Mouse (Mus musculus) liver, adult (tissue): ENCODE data around the gene Eps8.
A peak's percentile ranks its signal among the peaks of the same experiment; 100 is the strongest.

ENCODE experiments used
- GATA4 ChIP-seq: IDR thresholded peaks from 2 replicates; pipeline ENCODE4 v1.6.1; 2014; ENCODE audit warnings: mild to moderate bottlenecking, low read length; ENCODE audit not compliant: insufficient replicate concordance

Gene Eps8

DNA sequence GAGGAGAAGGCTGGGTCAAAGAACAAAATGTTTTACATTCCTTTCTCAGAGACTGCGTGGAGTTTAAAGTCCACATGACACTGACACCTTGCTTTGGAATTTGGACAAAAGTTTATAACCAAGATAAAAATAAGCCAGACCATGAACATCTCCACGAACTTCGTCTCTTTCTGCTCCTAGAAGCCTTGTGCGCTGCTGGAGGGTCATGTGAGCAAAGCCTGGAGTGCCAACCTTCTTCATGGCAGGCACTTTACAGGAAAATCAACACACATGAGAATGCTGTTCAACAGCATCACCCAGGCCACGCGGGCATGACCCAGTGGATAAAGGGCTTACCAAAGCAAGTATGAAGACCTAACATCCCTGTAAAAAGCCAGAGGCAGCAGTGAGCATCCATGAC is 85.6 kb downstream of the Eps8 start:
- TF ChIP-seq GATA4 = no peak

GRCm38 (mm10) chr6:137565890-137566289 is 88.8 kb downstream of the Eps8 start:
- TF ChIP-seq GATA4 = no peak

- TF ChIP-seq GATA4 = no peak
Measured at GRCm38 (mm10) chr6:137565454-137565853, 89.2 kb downstream of the Eps8 start.

DNA sequence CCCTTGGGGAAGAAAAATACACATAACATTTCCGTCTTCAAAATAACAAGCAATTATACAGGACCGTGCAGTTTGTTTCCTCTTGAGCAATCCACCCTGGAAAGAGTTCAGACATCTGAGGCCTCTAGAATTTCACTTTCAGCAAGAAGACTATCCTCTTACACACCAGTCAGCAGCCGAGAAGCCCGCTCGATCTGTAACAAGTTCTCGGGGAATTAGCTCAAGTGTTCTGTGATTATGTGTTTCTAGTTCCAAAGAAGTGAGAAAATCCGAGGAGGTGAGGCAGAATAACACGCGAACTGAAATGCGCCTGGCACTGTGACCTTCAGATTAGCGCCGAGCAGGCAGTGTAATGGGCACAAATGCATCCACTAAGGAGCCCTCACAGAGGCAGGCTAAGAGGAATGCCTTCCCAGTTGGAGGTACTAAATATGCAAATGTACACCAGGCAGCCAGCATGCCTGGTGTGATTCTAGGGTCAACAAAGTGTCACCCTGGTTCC is 94.3 kb downstream of the Eps8 start:
- no peak for TF ChIP-seq GATA4

GRCm38 (mm10) chr6:137558840-137559239 is 95.8 kb downstream of the Eps8 start:
- TF ChIP-seq GATA4 = peak; percentile 34; the same call in 1 of the 2 replicates

DNA sequence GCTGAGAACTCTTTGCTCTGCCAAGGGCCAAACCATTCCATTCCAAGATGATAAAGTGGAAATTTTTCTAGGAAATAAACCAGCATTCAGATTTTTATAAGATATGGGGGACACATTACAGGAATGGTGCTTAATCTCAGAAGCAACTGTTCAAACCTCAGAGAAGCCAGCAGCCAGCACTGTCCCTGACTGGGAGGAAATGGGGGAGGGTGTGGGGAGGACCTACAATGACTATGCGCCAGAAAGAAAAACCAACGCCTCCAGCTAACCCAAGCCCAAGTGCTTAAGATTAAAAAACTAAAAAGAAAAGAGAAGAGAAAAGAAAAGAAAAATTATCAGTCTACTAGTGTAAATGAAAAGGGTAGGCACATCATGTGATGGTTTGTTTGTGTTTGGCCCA is 97.0 kb downstream of the Eps8 start:
- no peak for TF ChIP-seq GATA4

GRCm38 (mm10) chr6:137557159-137557558 is 97.5 kb downstream of the Eps8 start:
- no peak for TF ChIP-seq GATA4

DNA sequence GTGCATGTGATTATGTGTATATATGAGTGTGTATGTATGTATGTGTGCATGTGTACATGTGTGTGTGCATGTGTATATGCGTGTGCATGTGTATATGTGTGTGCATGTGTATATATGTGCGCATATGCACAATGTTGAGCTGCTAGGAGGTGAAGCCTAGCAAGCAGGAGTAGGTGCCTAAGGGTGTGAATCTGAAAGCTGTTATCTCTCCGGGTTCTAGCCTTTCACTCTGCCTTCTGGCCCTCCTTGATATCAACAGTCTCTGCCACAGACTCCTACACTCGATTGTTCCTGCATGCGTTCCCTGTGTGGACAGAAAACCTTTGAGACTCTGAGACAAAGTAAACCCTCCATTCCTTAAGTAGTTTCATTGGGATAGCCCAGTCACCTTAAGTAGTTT is 98.0 kb downstream of the Eps8 start:
- TF ChIP-seq GATA4 = no peak

DNA sequence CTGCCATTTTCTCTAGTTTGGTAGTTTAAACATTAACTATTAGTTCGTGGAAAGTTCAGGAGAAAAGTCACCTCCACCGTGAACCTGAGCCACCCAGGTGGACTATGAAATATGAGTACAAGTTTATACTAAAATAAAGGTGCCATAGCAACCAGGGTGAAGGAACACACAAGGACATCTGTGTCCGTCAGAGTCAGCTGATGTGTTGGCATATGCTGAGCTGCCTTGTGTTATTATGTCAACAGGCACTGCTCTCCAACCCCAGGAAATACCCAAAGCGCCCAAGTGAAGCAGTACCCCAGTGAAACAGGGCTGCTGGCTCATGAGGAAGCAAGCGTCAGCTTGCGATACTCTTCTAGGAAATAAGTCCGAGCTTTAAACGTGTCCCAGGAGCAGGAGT is 104.5 kb downstream of the Eps8 start:
- no peak for TF ChIP-seq GATA4

DNA sequence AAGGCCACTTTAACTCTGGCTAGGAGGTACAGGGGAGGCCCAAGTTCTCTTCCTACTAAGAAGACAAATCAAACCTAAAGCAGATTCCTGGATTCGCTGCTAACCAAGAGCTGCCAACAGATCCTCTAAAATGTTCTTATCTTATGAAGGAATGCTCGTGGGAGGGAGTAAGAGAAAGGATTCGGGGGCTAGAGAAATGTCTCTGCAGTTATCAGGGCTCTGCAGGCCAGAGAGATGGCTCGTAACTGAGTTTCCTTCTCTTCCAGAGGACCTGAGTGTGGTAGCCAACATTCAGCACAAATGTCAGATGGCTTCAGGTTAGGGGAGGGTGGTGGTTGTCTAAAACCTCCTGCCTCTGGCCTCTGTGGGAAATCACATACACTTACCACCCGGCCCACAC is 106.1 kb downstream of the Eps8 start:
- no peak for TF ChIP-seq GATA4

DNA sequence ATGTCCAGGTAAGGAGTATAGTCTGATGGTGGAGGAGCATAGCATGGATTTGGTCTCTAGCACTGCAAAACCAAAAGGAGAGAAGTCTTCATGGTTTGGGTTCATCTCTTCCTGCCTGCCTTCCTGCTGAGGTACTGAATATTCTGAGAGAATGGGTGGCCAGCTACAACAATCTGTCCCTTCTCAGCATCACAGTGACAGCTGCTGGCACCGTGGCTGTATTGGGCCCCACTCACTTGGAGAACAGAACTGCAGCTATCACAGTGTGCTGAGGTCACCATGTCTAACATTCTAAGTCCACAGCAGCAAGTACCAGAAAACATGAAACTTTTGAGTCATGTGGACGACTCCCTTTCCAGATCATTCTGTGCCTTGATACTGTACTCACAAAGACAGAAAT is 107.1 kb downstream of the Eps8 start:
- no peak for TF ChIP-seq GATA4

- no peak for TF ChIP-seq GATA4
Measured at GRCm38 (mm10) chr6:137546101-137546500, 108.6 kb downstream of the Eps8 start.

GRCm38 (mm10) chr6:137545341-137545740 is 109.3 kb downstream of the Eps8 start:
- TF ChIP-seq GATA4 = no peak

GRCm38 (mm10) chr6:137542231-137543152 is 112.2 kb downstream of the Eps8 start:
- TF ChIP-seq GATA4 = no peak

DNA sequence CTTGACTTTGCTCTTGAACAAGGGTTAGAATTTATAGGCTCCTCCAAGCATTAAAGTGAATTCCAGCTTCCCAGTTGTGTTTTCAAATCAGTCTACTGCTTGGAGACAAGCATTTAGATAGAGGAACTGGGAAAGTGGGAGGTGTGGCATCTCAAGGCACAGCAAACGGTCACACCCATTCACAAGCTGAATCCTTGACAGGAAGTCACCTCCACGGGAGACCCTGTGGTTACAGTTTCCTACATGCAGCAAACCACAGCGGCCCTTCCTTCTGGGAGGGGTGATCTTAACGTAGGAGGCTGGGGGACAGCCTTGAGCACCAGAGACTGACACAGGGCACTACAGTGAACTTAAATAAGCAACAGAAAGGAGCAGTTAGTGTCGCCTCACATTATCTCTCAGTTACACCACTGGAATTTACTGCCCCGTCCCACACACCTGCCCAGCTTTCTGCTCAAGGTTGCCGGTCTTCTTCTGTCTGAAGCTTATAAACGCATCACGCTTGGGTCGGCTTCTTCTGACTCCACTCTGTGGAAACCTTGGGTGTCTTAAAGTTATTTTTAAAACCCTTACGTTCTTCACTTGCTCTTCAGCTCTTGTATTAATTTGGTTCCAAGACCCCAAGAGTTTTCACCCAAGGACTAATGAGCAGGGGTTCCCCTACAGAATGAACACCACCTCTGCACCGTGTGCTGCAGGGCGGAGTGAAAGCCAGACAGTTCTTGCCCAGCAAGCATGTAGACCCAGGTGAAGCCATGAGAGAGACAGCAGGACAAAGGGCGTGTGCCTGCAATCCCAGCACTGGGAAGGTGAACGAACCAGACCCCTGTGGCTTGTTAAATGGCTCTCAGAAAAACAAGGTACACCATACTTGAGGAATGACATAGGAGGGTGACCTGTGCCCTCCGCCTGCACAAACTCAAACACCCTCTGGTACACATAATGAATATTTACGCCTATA is 113.2 kb downstream of the Eps8 start:
- TF ChIP-seq GATA4 = no peak
